Mouse (Mus musculus): ENCODE measurements around the gene Mtnr1a.

Mtnr1a gene

DNA sequence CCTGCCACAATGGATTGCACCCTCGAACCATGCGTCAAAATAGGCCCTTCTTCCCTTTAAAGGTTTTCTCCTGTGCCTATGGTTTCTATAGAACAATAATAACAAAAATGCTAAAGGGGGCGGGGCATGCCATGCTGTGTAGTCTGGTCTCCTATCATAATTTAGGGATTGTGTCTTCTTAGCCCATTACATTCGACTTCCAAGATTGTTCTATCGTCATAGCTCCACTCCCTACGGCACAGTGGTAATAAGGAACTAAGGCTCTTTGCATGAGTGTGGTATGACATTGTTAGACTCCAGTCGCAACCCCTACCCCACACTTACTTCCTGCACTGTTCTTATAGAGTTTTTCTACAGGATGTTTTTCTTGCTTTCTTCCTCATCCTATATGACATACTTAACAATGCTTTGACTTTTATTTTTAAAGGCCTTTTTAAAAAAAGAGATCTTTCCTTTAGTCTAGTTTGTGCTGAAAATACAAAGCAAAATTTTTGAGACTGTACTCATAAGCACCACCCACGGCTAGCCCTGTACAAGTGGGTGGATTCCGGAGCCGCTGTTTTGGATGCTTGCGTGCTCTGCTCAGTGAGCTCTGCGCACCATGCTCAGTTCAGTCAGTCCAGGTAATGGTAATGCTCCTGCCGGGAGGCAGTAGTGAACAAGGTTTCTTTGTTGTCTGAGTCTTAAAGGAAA is 40.6 kb downstream of the Mtnr1a start:
- no peak for DNase-seq (ENCODE audit: low read depth in 1 of 2, low spot score in 2 of 2)

DNA sequence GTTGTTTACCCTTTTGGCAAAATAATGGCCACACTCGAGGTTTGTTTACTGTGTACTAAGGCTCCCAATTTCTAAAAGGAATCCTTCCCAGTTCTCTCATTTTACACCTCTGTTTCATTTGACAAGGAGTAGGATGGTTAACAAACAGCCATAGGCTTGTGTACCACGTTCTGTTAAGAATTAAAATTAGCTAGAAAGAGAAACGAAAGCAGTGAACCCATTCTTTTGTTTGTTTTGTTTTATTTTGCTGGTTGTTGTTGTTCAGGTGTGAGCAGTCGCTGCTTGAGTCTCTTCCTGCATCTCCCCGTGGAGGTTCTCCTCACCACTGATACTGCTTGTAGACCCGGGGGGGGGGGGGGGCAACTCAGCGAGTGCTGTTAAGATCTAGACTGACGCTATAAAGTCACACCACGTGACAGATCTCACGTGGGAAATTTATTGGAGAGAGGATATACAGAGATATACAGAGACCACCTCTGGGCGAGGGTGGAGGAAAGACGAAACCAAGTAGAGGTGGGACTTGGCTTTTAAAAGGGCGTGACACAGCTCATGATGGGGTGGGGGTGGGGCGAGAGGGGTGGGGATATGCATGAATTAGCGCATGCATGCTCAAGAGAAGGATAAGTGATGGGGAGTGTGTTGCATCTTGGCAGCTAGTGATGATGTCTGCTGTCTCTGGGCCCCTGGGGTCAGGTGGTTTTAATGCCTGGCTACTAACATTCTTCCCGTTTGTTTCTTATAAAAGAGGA is 41.3 kb downstream of the Mtnr1a start:
- no peak for DNase-seq (ENCODE audit: low read depth in 1 of 2, low spot score in 2 of 2)

GRCm38 (mm10) chr8:45110813-45111104 is 41.8 kb downstream of the Mtnr1a start:
- DNase-seq (ENCODE audit: low read depth in 1 of 2, low spot score in 2 of 2), result no peak

- no peak for DNase-seq (ENCODE audit: low read depth in 1 of 2, low spot score in 2 of 2)
Observed at GRCm38 (mm10) chr8:45111820-45112219, 42.9 kb downstream of the Mtnr1a start.

DNA sequence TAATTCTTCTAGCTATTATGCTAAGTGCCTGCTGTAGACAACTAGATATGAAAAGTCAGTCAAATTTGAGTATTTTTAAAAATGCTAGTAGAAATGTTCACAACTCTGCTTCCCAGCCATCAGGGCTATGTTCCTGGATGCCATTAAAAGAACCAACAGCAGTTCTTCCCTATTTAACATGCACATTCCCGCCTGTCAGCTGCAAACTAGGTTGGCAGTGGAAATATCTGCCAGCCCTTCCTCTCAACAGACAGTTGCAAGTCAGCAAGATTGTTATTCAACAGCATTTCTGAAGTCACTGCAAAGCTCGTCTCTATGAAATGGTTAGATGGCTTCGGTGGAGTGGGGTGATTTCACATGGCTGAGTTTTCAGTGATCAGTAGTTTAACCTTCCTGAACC is 48.7 kb downstream of the Mtnr1a start:
- no peak for DNase-seq (ENCODE audit: low read depth in 1 of 2, low spot score in 2 of 2)

- no peak for DNase-seq (ENCODE audit: low read depth in 1 of 2, low spot score in 2 of 2)
Observed at GRCm38 (mm10) chr8:45125680-45126079, 56.7 kb downstream of the Mtnr1a start.

All from monocyte, adult 2 months (primary cell).